Mouse (Mus musculus): ENCODE measurements around the gene Hmgcs2. TPM values are rescaled to one million over a fixed set of nuclear protein-coding genes. Genes with fewer than 3 reads are reported as not detected.

Hmgcs2 gene
- 0.42 TPM in 1 of 2 replicates, not detected in the other for total RNA-seq (2015; ENCODE audit: low replicate concordance)
- not detected in 2 replicates for total RNA-seq (2017; ENCODE audit: low replicate concordance)

DNA sequence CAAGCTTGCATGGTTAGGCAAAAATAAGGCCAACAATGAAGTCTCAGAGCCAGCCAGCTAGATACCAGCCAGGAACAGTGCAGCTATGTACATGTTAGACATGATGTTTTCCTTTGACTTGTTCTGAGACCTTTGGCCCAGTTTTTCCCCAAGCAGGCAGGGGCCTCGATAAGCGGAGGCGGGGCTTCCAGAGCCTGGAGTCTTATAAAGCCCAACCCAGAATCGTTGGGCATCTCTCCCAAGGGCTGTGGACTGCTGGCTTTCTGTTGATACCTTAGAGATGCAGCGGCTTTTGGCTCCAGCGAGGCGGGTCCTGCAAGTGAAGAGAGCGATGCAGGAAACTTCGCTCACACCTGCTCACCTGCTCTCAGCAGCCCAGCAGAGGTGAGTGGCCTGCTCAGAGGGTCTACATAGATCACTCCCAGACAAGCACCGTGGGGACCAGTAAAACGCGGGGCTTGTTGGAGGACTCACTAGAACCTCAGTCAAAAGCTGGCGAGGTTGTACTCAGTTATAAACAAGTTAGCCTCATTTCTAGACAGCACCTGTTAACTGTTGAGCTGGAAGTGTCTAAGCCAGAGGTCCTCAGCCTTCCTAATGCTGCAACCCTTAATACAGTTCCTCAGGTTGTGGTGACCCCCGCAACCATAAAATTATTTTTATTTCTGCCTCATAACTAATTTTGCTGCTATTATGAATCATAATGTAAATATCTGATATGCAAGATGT is at the start of gene Hmgcs2:
Gene Hmgcs2, plus strand, starts transcription at position 232 of the 729 bp plus-strand sequence.
- no peak for ATAC-seq (replicated peaks; ENCODE audit: low FRiP score, poor library complexity, severe bottlenecking)

DNA sequence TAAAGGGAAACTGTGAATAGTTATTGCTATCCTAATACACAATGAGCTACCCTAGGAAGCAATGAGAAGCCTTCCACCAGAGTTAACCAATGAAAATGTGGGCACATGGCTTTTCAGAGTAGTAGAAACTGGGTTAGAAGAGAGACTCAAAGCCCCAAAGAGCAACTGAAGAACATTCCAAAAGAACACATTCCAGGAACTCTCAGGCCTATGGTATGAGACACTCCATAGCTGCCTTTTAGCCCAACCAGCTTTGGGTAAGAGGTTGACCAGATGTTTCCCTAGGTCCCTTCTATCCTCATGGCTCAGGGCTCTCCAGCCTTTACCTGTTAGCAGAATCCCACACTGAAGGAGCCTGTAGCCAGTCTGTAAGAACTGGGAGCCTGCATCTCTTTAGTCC is 46.7 kb upstream of the Hmgcs2 start:
- no peak for ATAC-seq (replicated peaks; ENCODE audit: low FRiP score, poor library complexity, severe bottlenecking)

DNA sequence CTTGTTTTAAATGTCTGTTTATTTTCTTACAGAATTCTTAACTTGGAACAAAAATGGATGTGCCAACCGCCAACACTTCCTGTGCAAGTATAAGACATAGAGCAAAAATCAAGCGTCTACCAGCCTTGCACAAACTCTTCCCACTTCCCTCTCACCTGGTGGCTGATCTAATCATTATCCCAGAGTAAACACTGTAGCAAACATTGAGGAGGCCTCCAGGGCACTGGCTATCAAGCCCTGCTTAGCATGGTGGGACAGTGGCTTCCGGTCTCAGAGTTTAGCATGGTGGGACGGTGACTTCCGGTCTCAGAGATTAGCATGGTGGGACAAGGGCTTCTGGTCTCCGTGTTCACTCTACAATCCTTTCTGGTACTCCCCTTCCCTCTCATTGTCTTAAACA is 44.0 kb upstream of the Hmgcs2 start:
- ATAC-seq (replicated peaks; ENCODE audit: low FRiP score, poor library complexity, severe bottlenecking): no peak

DNA sequence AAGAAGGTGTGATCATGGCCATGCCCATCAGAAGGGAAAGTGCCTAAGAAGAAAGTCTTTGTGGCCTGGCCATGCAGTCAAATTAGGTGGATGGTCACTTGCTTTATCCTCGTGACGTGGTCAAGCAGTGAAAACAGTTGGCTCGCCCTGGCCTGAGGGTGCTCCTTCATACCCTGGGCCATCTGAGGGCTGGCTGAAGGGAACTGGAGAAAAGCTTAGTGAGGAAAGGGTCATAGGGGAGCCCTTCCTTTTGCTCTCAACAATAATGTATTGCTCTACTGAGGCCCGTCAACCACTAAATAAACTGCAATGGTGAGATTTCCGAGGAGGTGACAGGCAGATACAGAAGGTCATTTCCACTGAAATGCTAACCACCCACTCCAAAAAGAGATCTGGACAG is 43.0 kb upstream of the Hmgcs2 start:
- no peak for ATAC-seq (replicated peaks; ENCODE audit: low FRiP score, poor library complexity, severe bottlenecking)

DNA sequence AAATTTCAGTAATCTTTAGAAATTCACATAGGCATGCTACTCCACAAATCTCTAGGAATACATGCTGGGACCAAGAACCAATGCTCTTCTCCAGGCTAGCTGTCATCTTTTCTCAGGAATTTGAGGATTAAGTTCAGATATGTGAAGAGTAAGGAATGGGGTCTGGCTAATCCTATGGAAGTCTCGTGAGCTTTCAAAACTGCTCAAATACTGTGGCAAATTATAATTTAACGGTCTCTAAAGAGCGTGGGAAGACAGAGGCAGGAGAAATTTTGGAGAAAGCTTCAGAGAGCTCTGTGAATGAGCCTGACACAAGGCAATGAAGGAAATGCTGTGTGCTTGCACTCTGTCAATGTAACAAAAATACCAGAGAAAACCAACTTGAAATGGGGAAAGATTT is 42.1 kb upstream of the Hmgcs2 start:
- ATAC-seq (replicated peaks; ENCODE audit: low FRiP score, poor library complexity, severe bottlenecking): no peak

DNA sequence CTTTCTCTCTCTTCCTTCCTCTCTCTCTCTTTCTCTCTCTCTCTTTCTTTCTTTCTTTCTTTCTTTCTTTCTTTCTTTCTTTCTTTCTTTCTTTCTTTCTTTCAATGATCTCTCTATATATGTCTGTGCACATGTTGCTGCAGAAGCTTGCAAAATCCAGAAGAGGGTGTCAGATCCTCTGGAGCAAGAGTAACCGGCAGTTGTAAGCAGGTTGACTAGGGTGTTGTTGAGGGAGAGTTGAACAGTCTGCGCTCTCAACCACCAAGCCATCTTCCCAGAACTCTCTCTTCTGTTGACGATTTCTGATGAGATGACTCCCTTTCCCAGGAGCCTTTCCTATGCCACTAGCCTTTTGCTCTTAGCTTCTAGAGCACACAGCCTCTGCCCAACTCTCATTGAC is 38.2 kb upstream of the Hmgcs2 start:
- no peak for ATAC-seq (replicated peaks; ENCODE audit: low FRiP score, poor library complexity, severe bottlenecking)

DNA sequence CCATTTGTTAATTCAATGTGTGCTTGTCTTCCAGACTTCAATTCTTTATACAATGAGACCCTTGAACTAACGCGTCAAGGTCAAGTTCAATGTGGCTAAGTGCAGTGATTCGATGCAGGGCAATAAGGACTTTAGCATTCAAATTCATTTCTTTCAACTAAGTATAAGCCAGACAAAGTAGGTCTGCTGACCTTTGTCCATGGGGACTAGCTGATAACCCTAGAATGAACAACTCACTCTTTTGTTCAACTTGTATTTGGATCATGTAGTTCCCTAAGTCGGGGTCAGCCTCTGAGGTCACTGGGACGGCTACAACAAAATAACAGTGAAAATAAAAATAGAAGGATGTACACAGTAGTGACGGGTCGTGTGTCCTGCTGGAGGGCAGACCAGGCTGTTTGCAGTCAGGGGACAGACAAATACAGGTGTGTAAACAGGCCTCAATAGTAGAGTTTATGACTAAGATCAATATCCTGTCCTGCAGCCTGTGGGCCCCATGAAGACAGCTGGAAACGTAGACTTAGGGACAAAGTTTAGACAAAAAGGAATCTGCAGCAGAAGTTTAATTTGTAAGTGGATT is 37.7 kb upstream of the Hmgcs2 start:
- no peak for ATAC-seq (replicated peaks; ENCODE audit: low FRiP score, poor library complexity, severe bottlenecking)

DNA sequence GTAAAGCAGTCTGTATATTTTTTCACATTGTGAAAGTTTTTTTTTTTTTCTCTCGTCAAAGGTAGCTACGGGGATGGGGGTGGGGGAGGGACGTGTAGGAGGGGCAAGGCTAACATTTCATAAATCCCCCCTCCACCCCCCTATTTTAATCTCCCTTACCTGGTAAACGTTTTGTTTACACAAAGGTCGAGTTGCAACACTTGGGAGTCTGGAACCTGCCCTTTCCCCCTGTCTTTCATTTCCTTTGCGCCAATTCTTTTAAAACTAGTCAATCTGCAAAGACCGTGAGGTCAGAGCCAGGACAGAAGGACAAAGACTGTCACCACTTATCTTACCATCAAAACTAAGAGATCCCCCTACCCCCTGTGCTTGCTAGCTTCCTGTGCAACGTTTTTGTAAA is 34.3 kb upstream of the Hmgcs2 start:
- no peak for ATAC-seq (replicated peaks; ENCODE audit: low FRiP score, poor library complexity, severe bottlenecking)

DNA sequence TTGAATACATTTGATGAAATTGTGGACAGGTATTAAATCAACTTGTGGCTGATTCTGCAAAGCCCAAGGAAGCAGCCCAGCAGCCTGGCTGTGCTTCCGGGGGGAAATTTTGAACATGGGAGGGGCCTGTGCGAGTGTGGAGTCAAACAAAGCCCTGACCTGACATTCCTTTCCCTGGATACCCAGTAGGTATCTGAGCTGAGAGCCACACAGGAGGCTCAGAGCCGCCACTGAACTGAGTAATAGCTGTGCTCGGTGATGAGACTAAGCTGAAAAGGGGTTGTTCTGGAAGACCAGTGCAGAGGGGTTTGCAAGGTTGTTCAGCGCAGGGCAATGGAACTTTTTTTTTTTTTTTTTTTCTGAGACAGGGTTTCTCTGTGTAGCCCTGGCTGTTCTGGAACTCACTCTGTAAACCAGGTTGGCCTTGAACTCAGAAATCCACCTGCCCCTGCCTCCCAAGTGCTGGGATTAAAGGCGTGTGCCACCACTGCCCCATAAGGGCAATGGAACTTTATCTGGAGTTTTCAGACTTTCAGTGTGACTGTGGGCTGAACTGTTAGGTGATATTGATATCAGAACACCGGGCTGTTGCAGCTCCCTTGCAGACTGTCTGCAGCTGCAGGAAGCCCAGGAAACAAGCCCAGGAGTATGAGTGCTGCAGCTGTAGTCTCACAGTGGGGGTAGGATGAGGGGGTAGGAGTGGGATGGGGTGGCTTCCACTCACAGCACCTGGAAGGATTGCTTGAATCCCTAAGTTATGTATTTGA is 33.1 kb upstream of the Hmgcs2 start:
- no peak for ATAC-seq (replicated peaks; ENCODE audit: low FRiP score, poor library complexity, severe bottlenecking)

DNA sequence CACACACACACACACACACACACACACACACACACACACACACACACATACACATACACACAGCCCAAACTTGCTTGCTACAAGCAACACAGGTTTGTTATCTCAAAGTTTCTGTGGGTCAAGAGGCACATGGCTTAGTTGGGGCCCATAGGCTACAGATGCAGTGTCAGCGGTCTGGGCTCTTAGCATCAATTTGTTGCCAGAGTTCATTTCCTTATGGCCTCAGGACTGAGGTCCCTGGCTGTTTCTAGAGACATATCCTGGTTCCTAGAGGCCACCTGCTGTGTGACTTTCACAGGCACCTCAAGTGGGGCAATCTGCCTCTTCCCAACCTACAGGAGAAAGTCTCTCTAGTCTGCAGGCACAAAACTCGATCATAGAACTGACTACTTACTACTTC is 30.9 kb upstream of the Hmgcs2 start:
- ATAC-seq (replicated peaks; ENCODE audit: low FRiP score, poor library complexity, severe bottlenecking): no peak

DNA sequence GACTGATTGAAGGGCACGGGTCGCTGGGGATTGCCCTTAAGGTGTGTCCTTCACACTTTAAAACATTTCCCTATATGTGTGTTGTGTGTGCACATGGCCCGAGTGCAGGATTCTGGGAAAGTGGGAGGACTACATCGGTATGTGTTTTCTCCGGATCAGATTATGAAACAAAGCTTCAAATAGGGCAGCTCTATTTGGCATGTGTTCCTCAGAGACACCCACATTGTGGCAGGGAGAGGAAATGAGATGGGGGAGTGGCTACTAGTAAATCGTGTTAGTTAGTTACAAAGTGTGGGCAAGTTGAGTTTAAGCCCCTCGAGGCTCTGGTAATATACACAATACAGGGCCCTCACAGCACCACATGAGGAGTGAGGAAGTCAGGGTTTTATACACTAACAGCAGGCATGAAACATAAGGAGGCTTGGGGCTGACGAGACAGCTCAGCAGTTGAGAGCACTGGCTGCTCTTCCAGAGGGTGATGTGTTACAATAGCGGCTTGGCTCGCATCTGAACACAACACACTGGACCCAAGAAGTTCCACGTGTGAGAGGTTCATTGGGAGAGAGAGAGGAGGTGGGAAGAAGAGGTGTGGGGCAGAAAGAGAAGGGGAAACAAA is 30.3 kb upstream of the Hmgcs2 start:
- ATAC-seq (replicated peaks; ENCODE audit: low FRiP score, poor library complexity, severe bottlenecking): no peak

DNA sequence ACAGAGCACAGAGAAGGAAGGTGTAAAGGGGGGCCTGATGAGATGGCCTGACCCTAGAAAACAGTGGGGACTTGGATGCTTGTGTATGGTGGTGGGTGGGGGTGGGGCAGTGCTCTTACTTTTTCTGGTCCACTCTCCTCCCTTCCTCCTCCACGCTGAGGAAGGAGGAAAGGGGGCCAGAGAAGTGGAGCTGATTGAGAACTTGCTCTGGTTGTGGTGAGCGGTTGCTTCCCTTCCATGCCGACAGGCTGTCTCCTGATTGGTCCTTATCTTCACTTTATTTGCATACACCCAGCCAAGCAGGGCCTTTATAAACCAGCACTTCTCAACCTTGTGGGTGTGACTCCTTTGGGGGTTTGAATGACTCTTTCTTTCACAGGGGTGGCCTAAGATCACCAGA is 26.2 kb upstream of the Hmgcs2 start:
- no peak; the same call in 1 of the 2 replicates for ATAC-seq (replicated peaks; ENCODE audit: low FRiP score, poor library complexity, severe bottlenecking)

DNA sequence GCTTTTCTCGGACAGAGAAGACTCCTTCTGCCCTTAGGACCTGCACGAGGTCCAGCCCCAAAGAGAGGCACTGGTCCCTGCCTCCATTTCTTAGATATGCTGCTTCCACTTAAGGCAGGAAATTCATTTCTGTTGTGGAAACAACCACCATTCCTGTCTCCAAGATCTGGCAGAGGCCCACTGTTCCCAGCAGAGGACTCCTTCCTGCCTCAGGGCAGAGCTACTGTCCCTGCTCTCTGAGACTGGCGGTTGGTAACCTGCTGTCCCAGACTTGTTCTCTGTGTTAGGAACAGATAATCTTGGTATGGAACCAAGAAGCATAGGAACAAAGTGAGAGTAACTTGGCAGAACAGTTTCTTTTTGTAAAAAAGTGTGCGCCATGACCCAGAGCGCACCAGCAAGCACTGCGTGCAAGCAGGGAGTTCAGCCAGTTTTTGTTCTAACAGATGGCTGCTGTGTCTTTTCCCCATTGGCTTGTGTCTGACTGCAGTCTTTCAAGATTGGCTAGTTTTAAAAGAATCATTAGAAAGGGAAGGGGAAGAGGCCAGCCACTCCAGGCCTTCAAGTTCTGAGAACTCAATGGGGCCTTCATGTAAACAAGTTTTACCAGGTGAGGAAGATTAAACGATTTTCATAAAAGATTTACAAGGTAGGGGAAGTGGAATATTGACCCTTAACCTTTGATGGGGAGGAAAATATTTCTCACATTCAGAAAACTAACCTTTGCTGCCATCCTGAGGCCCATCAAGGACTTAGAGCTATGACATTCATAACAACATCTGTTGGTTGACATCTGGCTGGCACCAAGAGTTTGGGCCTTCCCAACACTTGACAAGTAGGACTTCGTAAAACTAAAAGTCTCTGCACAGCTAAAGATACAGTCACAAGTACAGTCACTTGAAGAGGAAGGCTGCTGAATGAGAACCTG is 25.3 kb upstream of the Hmgcs2 start:
- no peak for ATAC-seq (replicated peaks; ENCODE audit: low FRiP score, poor library complexity, severe bottlenecking)

DNA sequence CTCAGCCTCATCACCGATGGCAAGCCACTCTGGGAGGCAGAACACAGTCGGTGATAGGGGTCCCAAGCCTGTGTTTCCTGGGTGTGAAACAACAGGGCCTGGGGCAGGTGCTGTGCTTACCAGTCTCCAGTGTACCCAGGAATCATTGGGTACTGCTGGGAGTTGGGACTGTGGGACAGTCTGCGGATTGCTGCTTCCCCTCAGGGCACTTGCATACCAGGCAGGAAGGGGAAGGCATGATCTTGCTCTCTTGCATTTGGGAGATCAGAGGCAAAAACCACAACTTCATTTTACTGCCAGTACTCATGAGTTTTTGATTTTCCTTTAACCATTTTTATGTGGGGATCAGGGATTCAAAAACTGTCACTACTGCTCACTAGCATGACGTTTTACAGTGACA is 21.5 kb upstream of the Hmgcs2 start:
- ATAC-seq (replicated peaks; ENCODE audit: low FRiP score, poor library complexity, severe bottlenecking): no peak

DNA sequence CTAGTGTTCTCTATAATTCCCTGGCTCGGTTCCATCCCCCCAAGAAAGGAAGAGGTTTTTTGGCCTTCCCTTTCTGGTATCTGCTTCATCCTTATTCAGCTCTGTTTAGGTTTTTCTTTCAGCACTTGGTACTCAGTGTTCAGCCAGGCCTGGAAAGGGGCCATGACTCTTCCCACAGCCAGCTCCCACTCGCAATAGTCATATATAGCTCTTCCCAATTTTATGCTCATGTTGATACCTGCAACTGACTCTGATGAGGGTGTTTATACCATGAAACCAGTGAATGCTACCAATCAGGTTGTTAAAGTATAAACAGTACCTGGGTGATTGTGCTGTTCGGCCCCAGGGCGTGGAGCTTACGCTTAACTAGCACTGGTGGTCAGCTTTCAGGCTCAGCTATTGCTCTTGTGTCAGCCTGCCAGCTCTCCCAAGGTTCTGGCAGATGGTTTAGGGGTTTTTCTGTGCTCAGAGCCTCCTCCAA is 20.9 kb upstream of the Hmgcs2 start:
- no peak for ATAC-seq (replicated peaks; ENCODE audit: low FRiP score, poor library complexity, severe bottlenecking)

DNA sequence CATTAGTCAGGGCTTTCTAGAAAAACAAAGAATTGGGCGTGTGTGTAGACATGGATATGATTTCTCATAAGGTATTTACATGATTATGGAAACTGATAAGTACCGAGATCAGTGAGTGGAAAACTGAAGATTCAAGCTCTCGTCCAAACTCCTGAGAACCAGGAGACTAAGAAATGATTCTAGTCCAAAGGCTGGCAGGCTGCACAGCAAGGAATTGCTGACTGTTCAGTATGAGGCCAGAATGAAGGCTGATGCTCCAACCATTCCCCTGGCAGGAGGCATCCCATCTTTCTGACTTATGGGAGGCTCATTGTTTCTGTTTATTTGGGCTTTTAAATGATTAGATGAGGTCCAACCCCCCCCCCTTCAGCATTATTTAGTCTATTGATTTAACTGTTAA is 19.7 kb upstream of the Hmgcs2 start:
- no peak for ATAC-seq (replicated peaks; ENCODE audit: low FRiP score, poor library complexity, severe bottlenecking)

DNA sequence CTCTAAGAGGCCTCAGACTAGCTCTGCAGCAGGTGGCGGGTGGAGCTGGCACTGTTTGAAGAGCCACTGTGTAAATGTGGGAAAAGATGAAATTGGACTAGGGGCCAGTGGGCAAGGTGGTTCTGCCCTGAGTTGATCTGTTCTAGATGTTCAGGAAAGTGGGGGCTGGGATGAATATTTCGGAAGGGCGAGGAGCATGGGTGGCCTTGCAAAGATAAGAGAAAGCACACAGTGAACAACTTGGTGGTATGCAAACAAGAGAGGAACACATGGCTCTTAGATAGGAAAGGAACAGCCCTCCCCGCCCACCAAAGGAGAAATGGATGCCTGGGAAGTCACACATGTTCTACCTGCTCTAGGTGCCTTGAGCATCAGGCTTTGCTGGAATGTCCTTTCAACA is 18.8 kb upstream of the Hmgcs2 start:
- no peak for ATAC-seq (replicated peaks; ENCODE audit: low FRiP score, poor library complexity, severe bottlenecking)

DNA sequence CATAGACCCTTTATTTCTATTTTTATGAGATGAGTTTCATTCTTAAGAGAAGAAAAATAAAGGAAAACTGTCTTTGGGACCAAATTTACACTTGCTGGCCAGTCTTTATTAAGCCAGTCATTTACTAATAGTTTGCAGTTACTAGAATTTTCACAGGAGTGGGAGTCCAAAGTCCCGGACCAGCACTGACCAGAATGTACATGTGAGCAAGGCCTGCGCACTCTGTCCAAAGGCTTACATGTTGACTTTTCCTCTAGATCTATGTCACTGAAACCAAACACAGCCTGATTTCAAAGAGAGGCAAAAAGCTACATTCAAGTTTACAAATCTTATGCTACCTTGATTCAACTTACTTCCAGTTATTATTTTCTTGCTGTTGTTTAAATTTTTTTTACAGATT is 18.1 kb upstream of the Hmgcs2 start:
- no peak for ATAC-seq (replicated peaks; ENCODE audit: low FRiP score, poor library complexity, severe bottlenecking)

DNA sequence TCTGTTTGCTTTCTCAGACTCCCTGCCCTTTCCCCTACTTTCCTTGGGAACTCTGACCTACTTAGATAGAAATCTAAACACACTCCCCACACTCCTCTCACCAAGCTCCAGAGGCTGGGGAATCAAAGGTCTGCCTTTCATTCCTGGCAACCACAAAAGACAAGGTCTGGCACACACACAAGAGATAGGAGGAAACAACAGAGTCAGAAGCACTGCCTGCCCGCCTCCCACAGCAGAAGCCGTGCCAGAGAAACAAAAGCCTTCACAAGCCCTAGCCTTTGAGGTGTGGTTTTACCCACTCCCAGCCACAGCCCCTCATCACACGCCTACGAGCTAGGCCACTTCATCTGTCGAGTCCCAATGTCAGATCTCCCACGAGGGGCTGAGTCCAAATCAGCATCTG is 13.0 kb upstream of the Hmgcs2 start:
- ATAC-seq (replicated peaks; ENCODE audit: low FRiP score, poor library complexity, severe bottlenecking): no peak
